Mouse (Mus musculus) testis, postnatal 14 days (tissue): ENCODE results near the gene Pard3.

Experiments used
- DNase-seq: peaks from one replicate; pipeline ENCODE4 v3.0.0; 2021; ENCODE audit warnings: low spot score

The Pard3 gene

DNA sequence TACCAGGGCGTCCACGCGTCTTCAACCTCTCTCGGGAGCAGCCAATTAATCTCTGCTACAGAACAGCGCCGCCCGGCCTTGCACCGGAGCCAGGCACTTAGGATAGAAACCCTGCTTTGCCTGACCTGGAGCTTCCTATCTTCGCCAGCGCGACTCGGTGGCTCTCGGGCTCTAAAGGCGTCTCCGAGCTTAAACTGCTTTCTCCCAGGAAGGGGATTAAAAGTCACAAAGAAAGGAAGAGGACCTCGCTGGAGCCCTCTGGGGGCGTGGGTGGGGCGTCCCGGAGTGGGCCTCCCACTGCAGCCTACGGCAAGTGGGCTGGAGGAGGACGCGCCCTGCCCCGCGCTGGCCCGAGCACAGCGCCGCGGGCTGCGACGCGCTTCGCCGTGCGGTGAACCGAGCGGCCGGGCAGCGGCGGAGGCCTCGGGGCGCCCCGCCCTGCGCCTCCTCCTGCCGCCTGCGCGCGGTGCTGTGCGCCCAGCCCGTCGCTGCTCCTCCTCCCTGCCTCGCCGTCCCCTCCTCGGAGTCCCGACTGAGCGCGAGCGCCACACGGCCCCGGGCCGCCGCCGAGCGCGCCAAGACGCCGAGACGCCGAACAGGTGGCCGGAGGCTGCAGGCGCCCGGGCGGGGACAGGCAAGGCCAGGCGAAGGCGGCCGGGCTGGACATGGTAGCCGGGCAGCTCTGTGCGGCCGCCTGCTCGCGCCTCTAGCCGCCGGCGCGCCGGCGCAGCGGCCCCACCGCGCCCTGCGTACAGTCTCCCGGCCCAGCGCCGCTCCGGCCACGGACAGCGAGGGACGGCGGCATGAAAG lies at the start of gene Pard3:
TSS of gene Pard3 (plus strand) at position 343 of the 810 bp plus-strand sequence.
- DNase-seq, result peak; percentile 50

DNA sequence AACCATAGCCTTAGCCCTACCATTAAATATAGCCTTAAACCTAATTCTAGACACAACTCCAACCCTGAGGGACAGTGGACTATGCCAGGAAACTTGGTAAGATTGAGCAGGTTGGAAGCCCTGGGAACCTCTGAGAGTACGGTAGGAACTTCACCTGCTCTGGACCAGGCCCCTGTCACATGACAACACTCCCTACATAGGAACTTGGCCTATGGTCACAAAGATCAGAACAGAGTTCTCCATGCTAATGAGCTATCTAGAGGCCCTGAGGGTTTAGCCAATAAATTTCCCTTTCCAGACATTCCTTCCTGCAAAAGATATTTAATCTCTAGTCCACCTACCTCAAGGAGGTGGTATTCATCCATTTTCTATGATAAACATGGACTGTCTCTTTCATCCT lies 41.9 kb upstream of the Pard3 start:
- no peak for DNase-seq

DNA sequence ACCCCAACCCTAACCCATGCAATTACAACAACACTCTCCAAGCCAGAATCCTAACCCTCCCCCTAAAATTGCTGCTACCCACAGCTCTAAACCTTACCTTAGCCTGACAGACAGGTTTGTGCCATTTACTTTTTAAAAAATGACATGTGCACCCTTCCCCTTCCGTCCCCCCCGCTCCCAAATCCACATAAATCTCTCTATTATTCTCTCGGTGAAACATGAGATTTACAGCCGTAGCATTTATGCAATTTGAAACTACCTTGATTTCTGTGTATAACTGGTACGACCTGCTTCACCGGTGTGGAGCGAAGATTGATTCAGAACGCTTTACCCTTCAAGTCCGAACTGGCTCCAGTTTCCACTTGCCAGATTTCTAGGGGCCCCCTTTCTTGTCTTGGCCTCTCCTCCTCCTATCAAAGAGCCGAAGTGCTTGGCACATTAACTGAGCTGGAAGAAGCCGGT lies 38.4 kb upstream of the Pard3 start:
- DNase-seq, result no peak

DNA sequence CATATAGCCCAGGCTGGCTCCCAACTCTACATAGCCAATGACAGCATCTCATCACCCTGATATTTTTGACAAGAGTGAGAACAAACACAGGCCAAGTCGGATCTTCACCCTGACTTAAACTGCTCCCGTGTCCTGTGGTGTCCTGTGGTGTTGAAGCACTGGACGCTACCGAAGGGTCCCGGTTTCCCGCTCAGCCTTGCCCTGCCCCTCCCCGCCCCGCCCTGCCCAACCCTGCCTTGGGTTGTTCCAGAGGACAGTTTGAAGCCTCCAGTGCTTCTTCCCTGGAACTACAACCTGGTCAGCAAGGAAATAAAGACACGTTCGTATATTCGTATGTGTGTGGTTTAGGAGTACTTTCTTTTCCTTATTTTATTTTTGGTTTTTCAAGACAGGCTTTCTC lies 37.9 kb upstream of the Pard3 start:
- DNase-seq, result no peak

DNA sequence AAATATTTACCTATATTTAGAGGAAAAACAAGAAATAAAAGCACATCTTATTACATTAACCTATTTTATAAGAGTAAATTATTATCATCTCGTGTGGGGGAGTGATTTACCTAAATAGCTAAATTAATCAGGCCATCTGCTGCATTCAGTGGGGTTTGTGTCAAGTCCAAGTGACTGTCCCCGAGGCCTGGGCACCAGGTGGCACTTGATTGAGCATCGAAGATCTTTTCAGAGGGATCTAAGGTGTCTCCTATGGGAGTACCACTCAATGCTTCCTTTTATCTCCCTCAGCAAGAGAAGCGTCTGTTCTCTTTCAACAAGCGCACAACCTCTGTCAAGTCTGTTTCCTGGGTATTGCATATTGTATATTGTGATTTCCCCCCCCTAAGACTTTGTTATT lies 32.2 kb upstream of the Pard3 start:
- DNase-seq, result no peak

DNA sequence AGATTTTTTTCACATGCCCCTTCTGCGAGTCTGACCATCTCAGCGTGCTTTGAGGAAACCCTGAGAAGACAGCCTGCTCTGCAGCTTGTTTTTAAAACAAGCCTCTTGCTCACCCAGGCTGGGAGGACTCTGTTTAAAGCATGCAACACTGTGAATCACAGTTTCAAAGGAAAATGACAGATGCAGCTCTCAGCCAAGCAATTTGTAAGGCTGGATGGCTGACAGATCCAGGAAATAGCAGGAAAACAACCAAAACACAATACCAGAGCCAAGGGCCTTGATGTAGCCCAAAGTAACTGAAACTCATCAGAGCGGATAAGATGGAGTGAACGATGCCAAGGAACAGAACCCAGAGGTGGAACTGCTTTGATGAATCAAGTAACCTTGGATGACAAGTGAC lies 24.8 kb upstream of the Pard3 start:
- no peak for DNase-seq

DNA sequence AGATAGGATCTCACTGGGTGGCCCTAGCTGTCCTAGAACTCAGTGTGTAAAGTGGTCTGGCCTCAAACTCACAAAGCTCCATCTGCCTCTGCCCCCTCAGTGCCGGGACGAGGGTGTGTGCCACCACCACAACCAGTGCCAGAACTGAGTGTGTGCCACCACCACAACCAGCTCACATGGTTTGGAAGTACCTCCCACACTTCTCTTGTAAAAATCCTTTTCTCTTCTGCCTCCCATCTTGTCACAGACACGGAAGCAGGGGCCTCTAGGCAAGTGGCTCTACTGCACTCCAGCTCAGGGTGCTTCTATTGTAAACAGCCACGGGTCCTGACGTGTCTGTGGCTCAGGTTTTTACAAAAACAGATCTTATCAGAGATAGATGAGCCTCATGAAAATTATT lies 13.7 kb upstream of the Pard3 start:
- DNase-seq, result no peak

DNA sequence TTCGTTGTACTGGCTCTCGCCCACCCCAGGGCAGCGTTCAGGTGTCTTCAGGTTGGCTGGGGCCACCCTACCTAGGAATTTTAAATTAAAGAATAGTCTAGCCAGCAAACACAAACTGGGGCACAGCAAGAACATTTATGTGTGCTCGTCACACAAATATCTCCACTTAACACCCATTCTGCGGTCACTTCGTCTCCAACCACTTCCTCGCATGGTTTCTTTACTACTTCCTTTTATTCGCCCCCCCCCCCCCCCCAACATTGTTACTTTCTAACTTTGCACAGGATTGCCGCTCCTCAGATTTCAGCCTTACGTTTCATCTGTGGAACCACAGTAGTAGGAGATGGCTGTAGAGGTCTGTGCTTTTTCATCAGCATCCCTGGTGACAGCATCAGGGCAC lies 11.6 kb upstream of the Pard3 start:
- DNase-seq, result no peak

DNA sequence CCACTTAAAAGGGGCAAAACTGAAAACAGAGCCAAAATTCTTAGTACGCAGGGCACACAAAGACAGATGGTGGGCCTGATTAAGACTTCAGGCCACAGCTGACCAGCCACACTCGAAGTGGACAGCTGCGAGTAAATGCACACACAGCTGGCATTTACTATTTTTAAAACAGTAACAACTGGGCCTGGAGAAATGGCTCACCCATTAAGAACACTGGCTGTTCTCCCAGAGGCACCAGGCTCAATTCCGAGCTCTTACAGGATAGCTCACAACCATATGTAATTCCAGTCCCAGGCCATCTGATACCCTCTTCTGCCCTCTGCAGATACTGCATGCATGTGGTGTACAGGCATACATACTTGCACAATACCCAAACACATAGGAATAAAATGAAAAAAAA lies 8.6 kb upstream of the Pard3 start:
- DNase-seq, result no peak

DNA sequence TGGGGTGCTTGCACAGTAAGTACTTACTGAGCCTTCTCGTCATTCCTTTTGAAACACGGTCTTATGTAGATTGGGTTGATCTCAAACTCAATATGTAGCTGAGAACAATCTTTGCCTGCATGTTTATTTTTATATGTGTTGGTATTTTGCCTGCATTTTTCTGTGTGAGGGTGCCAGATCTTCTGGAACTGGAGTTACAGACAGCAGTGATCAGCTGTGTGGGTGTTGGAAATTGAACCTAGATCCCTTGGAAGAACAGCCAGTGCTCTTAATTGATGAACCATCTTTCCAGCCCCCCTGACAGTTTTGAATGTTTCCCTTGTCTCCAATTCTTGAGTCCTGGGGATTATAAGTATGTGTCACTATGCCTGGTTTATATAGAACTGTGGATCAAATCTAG lies 4.9 kb upstream of the Pard3 start:
- no peak for DNase-seq

DNA sequence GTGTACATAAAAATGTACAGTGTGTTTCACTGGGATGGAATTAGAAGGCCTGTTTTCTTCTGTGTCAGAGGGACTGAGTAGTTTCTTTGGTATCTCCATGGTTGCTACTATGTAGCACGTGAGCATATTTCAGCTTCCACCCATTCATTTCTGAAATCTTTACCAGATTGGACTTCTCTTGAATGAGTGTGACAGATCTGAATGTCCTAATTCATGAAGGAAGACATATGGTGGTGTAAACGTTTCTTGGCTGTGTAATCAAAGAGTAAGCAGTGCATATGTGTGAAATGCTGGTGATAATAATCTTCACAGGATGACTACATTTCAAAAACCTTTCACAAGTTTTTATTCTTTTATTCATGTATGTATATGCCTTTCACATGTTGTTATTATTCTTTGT lies 3.9 kb upstream of the Pard3 start:
- no peak for DNase-seq

DNA sequence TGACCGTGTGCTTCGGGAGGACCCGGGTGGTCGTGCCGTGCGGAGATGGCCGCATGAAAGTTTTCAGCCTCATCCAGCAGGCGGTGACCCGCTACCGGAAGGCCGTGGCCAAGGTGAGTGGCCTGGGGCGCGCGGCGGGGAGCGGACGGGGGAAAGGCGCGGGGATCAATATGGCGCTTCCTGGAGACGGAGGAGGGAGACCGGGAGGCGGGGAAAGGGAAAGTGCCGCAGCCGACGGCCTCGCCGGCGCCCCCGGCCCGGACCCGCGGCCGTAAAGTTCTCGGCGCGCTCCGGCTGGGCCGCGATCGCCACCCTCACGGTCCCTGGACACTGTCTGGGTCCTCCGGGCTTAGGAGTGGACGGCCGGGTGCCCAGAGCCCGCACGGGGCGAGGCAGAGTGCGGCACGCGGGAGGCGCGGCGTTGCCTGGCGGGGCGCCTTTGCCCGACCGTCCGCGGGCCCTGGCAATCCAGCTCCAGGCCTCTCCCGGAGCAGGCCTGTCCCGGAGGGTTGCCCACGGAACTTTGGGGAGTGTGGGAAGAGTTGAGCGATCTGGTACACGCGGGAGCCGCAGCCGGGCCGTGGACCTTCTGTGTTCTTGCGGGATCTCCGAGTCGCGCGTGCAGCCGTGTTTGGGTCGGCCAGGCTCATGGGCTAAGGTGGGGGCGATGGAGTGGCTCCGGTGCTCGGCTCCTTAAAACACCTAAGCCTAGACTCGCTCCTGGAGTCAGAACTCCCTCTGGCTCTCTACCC lies 844 bp downstream of the Pard3 start:
- DNase-seq, result peak; percentile 19

DNA sequence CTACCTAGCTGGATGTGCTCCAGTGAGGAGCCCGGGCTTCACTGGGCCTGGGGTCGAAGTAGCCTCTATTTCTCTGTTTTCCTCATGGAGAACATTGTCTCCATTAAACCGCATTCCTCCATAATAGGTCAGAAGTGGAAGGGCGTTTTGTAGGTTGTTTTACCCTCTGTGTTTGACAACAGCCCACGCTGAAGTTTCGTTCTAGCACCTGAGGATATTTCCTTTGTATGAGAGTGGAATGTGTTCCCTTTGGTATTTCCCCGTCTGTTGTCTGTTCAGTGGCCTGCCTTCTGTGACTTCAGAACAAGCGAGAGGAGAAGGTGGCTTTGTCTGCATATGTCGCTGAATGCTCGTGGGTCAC lies 1.4 kb downstream of the Pard3 start:
- DNase-seq, result no peak

DNA sequence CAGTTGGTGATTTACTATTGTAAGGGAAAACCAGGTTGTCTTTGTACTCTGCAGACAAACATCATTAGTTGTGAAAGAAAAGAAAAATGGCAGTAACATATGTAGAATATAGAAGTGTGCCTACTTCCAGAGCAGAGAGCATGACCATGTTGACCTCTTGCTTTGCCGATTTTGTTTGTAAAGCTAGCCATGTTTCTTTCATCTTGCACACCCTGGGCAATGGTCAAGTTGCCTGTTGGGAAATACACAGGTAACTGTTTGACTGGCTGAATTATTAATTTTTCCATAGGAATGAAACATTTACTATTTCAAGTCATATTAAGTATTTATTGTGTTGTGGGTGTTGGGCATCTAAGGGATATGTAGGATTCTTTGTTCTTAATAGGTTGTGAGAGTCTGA lies 2.1 kb downstream of the Pard3 start:
- DNase-seq, result no peak

DNA sequence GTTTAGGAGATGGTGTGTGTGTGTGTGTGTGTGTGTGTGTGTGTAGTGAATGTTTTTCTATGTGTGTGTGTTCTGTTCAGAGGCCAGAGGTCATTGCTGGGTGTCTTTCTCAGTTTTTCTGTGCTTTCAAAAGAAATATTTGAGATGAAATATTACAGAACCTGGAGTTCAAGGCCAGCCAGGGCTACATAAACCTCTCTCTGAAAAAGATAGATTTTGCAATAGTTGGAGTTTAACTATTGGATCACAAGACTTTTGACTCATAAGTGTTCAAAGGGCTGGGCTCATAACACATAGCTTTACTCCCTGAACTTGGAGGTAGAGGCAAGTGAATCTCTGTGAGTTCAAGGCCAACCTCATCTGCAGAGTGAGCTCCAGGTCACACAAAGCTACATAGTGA lies 2.8 kb downstream of the Pard3 start:
- no peak for DNase-seq

DNA sequence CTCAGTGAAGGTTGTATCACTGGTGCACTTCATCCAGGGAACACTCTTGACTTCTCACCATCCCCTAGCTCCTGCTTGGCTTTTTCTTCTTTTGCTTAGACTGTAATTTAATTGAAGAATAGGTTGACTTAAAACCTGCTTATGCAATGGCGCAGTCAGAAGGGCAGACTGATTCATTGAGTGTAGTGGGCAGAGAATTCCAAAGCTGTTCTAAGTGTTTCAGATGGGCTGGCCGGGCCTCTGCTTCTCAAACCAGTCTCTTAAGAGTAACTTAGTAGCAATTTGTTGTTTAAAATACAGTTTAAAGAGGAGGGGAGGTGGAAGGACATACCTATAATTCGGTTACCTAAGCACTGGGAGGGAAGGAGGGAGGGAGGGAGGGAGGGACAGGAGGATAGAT lies 5.0 kb downstream of the Pard3 start:
- DNase-seq, result no peak

DNA sequence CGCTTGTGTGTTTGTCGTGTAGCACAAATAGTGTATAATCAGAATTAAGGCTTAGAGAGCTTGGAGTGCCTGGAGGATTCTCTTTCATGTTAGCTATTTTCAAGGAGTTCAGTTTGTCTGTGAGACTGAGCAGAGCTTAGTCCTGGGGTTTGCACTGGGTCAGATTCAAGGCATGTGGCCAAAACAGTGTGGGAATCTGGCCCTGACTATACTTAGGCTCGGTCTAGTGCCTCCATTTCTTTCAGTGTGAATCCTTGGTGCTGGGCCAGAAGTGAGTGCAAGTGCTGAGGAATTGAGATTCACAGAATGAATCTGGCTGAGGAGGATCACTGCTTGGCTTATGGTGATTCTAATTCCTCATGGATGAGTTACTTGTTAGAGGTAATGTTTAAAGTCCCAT lies 6.5 kb downstream of the Pard3 start:
- no peak for DNase-seq

DNA sequence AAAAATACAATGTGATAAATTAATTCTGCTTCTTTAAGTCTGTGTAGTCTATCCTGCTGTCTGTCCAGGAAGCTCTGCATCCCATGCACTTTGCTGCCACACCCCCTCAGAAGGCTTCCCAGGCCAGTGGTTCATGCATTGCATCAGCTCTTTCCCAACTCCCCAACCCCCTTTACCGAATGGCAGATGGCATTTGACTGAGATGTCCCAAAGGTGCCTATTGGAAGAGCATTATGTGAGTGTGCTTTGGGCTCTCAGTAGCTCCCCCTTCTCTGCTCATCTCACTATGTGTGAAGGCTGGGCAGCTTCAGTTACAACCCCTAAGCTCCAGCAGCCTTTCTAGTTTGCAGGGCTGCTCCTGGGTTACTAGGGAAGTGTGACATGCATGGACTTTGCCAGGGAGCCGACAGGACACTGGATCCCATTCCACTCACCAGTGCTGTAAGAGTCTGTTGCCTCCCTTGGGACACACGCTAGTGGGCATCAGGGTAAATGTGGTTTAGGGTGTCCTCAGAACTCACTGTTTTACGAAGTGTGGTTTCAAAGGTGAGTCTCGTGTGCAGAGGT lies 9.4 kb downstream of the Pard3 start:
- no peak for DNase-seq

DNA sequence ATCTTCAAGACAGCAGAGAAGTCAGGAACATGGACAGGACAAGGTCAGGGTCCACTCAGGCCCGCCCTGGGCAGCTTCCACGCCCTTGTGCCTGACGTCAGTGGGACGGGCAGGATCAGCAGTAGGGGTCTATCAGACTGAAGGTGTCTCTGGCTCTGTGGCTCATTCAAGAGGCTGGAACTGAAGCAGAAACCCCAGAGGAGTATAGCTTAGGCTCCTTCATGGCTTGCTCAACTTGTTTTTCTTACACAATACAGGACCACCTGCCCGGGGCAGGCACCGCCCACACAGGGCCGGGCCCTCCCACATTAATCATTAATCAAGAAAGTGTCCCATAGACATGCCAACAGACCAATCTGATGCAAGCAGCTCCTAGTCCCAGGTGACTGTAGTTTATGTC lies 12.8 kb downstream of the Pard3 start:
- no peak for DNase-seq

DNA sequence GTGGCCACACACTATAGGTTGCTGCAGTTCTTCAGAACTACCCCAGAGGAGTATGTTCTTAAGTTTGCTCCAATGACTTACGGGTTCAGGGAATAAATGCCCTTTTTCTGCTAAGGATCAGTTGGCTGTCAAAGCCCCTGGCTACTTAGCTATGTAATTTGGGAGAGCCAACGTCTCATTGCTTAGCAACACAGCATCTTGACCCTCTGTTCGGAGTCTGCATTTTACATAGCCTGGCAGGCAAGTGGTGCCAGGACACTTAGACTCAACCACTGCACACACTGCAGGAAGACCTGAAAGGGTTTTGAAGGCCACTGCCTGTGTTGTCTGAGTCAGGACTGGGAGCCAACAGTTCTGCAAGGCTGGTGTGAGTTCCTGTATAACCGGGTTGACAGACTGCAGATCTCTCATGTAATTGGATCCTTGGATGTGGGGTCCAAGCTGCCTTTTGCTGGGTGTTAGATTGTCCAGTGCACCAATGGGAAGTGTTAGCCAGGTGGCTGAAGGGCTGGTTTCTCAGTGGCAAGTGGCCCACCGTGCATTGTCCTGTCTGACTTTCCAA lies 15.6 kb downstream of the Pard3 start:
- no peak for DNase-seq

DNA sequence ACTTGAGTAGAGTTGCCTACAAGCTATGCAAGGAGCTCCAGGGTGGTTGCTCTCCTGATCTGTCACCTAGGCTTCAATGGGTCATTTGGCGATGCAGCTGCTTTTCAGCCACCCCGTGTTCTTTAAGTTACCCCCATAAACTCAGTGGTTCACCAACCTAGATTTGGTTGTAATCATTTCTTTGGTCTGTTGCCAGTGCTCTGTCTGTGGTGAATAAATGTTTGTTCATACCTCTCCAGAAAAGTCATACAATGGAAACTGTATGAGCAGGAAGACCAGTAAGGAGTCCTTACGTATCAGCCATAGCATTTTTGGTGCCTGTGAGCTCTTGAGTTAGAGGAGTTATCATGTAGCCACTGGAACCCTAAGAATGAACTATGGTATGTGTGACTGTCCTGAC lies 17.6 kb downstream of the Pard3 start:
- DNase-seq, result no peak

DNA sequence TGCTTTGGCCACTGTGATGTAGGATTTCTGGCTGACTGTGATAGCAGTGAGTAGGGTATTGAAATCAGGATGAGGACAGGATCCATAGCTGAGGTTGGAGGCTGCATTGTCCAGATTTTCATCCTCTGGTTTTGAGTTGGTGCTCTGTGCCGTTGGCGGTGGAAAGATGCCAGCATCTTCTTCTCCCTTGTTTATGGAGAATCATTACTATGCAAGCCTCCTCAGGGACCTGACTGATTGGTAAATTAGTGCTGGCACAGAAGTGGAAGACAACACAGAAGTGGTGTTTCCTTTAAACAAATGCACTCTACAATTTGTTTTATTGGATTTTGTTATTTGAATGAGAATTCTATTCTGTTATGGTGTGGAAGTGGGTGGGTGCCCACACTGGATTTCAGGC lies 18.8 kb downstream of the Pard3 start:
- no peak for DNase-seq

DNA sequence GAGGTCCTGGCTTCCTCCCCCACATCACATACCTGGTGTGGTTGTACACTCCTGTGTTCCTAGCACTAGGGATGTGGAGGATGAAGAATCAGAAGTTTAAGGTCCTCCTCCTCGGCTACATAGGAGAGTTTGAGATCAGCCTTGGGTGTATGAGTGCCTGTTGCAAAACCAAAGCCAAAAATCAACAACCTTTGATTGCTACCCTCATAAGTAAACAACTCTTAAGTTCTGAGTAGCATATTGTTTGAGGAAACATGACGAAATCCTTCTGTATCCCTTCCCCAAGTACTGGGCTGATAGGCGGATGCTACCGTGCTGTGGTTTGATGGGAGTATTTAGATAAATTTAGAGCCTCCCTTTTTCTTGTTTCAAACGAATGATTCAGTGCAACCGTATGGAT lies 20.9 kb downstream of the Pard3 start:
- no peak for DNase-seq
